Mouse (Mus musculus): ENCODE results near the gene Wdr75.

The Wdr75 gene

DNA sequence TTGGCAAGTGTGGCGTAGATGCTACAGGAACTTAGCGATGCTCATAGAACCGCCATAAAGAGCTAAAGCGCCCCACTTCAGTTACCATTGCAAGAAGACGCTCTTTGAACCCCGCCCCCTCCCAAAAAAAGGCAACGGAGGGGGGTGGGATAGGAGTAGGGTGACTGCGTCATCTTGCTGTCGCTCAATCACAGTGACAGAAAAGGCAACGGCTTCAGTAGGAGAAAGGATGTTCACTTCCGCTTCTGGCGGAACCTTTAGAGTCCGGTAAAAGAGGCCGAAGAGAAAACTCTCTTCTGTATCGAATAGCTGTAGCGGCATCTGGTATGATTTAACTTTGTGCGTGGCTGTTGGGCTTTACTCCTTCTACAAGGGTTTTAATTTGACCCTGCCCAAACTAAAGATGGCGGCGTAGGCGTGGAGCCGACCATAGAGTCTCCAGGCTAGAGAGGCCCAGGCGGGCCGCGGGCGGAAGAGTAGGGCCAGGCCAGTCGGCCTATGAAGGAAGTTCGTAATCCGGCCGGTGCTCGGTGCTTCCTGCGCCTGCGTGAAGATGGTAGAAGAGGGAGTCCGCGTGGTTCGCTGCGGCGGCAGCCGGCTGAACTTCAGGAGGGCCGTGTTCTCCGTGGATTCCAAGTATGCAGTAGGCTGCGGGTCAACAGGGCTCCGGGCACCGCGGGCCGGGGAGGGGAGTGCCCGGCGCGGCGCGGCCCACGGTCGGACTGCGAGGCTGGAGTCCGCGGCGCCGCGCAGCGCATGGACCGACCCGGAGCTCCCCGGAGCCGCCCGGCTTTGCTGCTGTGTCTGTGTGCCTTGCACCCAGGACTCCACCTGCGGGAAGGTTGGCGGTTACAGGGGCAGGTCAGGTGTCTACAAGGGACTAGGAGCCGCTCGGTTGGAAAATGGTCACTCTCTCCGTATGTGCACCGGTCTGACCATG, at the start of gene Wdr75:
Gene Wdr75 (plus strand): TSS at position 198 of the 940 bp plus-strand sequence.
- DNase-seq (ENCODE audit: low spot score in 2 of 2) = peak; percentile 94 to 95

GRCm38 (mm10) chr1:45755902-45756301, 39.1 kb upstream of the Wdr75 start:
- no peak for DNase-seq (ENCODE audit: low spot score in 2 of 2)

DNA sequence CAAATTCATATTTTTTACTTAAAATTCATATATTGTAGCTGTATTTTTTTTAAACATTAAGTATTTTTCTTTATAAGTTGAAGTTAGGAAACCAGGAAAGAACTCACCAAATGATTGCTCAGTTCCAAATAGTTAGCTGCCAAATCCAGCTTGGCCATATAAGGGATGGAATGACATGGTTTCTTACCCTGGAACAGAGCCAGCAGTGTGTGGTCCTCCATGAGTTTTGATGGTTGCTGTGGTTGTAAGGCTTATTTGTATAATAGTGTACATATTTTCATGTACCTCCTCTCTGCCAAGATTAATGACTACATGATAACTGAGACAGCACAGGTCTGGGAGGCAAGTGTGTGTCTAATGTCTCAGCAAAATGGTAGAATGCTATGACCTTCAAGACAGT, 38.3 kb upstream of the Wdr75 start:
- DNase-seq (ENCODE audit: low spot score in 2 of 2) = no peak

GRCm38 (mm10) chr1:45758011-45758410, 37.0 kb upstream of the Wdr75 start:
- no peak for DNase-seq (ENCODE audit: low spot score in 2 of 2)

DNA sequence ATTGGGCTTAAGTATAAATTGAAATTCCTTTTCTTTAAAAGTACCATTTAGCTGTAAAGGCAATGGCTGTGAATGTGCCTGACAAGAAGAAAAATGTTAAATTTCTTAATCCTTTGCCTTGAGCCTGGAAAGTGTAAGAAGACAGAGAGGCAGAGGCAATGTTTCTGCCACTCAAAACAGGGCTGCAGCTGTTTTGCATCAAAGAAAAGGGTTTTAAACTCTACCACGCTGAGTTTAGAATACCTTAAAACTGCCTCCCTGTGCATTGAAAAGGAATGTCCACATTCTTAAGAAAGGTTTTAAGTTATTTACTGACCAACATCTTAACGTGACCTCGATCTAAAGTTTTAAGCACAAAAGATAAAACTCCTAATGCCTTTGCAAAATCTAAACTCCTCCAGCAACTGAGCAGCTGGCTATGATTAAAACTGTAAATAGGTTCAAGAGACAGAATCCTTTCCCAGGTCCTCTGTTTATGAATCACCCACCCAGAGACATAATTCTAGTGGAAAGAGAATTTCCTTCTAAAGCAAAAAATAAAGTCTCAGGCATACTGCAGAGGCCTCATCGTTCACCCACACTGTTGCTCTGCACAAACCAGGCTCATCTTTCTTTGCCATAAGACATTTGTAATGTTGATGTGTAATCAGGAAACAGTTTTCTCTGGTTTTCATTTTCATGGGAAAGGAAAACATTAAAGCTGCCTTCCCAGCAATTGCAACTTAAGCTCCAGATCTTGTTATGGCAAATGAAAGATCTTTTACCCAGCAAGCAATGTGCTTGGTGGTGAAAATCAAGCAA, 34.1 kb upstream of the Wdr75 start:
- no peak for DNase-seq (ENCODE audit: low spot score in 2 of 2)

DNA sequence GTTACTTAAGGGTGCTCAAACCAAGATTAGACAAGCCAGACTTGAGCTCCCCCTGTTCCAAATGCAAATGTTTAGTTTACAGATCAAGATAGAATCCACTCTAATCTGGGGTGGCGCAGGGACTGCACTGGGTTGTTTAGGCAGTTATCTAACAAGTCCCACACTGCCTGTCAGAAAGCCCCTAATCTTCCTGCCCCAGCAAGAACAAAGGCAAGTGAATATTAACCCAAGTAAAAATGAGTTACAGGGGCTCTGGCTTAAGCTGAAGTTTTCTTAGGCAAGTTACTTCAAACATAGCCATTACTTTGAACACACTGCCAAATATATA, 33.5 kb upstream of the Wdr75 start:
- DNase-seq (ENCODE audit: low spot score in 2 of 2) = no peak

DNA sequence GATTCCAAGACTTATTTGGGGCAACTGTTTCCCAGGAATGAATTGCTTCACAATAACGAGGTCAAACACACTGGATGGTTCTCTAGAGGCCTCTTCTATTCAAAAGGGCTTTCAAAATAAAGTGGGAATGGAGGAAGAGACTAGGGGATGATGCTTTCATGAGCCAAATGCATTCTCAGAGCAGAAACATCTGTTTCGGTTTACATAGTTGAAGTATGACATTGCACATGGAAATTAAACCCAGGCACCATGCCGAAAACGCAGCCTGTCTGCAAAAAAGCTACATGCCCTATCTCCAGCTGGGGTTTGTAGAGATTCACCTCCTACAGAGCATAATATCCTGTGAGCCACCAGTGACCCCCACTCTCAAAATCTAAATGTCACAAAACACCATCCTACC, 29.3 kb upstream of the Wdr75 start:
- DNase-seq (ENCODE audit: low spot score in 2 of 2) = no peak

- DNase-seq (ENCODE audit: low spot score in 2 of 2) = no peak
Observed at GRCm38 (mm10) chr1:45766123-45766522, 28.8 kb upstream of the Wdr75 start.

DNA sequence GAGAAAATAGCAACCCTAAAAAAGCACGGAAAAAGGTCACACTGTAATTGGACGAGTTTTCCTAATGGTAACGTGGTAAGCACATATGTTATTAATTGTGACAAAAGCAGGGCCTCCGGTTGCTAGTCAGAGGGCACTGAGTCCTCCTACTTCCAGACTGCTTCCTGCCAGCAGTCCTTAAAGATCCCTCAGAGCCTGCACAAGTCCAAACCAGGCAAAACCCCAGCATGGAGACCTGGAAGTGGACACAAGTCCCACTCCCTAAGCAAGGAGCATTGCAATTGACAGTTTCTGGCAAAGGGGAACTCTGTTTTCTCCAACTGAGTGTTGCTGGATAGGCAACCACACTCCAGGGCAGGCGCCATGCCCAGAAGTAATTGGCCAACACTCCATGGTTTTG, 27.4 kb upstream of the Wdr75 start:
- no peak for DNase-seq (ENCODE audit: low spot score in 2 of 2)

- DNase-seq (ENCODE audit: low spot score in 2 of 2) = no peak
Observed at GRCm38 (mm10) chr1:45769321-45769720, 25.6 kb upstream of the Wdr75 start.

- DNase-seq (ENCODE audit: low spot score in 2 of 2) = no peak
Observed at GRCm38 (mm10) chr1:45770051-45770450, 24.9 kb upstream of the Wdr75 start.

- DNase-seq (ENCODE audit: low spot score in 2 of 2) = no peak
Observed at GRCm38 (mm10) chr1:45780606-45781288, 14.2 kb upstream of the Wdr75 start.

DNA sequence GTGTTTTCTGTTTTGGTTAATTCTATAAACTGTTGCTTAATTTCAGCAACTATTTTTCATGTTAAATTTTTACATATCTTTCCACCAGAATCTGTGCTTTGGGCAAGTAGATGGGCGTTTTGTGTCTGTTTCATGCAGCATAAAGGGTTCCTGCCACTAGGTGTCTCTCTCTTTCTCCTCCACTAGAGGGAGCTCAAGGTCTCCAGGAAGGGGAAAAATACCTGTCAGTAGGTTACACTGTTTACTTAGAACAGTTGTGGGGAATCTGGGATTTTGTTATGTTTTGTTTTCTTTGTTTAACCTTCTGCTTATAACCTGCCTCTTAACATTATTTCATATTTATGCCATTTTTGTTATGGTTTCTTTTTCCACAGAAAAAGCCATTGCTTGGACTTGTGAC, 21.9 kb downstream of the Wdr75 start:
- DNase-seq (ENCODE audit: low spot score in 2 of 2) = no peak

GRCm38 (mm10) chr1:45818564-45818963, 23.6 kb downstream of the Wdr75 start:
- DNase-seq (ENCODE audit: low spot score in 2 of 2) = no peak

GRCm38 (mm10) chr1:45824441-45824840, 29.5 kb downstream of the Wdr75 start:
- DNase-seq (ENCODE audit: low spot score in 2 of 2) = no peak

GRCm38 (mm10) chr1:45825140-45825539, 30.2 kb downstream of the Wdr75 start:
- DNase-seq (ENCODE audit: low spot score in 2 of 2) = peak; percentile 43

- no peak for DNase-seq (ENCODE audit: low spot score in 2 of 2)
Observed at GRCm38 (mm10) chr1:45825630-45826029, 30.7 kb downstream of the Wdr75 start.

- no peak for DNase-seq (ENCODE audit: low spot score in 2 of 2)
Observed at GRCm38 (mm10) chr1:45826148-45826547, 31.2 kb downstream of the Wdr75 start.

DNA sequence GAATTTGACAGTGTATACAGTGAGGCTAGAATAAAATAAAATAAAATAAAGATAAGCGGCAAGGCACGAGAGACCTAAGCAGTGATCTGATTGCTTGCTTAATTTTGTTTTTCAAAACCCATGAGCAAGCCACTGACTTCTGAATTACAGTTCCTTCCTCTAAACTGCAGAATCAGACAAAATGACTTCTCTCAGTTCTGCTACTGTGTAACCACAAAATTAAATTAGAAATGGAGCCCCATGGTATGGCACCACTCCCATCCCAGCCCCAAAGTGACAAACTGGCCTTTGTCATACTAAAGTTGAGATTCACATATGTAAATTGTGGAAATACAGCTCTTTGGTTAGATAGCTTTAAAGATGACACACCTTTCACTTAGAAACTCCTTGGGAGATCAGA, 31.8 kb downstream of the Wdr75 start:
- no peak for DNase-seq (ENCODE audit: low spot score in 2 of 2)

- DNase-seq (ENCODE audit: low spot score in 2 of 2) = no peak
Observed at GRCm38 (mm10) chr1:45830453-45831206, 35.7 kb downstream of the Wdr75 start.

DNA sequence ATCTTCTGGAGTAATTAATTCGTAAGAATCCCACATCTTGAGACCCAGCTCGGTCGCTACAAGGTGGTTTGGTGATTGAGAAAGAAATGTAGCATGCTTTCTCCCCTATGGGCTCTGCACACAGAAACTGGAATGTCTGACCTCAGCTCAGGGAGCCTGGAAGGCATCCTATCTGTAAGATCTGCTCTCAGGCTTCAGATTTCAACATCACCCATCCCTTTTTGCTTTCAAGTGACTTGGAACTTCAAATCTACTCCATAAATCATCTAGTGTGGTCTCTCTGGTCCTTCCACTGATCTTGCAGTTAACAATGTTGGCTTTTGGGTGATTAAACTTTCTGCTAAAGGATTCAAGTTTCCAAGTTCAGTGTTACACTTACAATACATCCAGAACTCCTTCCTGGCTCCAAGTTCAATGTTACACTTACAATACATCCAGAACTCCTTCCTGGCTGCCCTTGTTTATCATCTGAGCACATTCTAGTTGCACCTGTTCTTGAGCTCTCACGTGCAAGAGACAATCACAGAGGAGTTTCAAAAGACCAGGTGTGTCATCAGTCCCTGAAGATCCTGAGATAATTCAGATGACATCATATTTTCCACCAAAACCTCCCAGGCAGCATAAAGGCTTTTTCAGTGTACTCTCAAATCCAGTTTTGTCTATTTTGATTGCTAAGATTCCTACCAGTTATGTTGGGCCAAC, 40.5 kb downstream of the Wdr75 start:
- DNase-seq (ENCODE audit: low spot score in 2 of 2) = no peak
